Mouse (Mus musculus): Measurements from ENCODE around the gene Cldn6.

Gene Cldn6

DNA sequence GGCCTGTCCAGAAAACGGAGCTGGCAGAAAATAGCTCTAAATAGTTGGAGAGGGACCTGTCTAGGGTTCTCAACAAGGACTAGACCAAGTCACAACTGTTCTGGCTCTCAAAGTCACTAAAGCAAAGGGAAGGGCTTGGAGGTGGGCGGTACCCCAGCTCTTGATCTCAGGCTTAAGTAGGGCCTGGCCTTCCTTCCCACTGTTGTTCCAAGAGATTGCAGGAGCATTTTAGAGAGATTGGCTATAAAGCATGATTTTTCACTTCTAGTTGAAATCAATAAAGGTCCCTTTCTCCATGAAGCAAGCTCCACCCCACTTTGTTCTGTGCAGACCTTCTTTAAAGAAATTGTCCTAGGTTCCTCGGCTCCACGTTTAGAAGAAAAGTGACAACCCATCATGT is 46.4 kb downstream of the Cldn6 start:
- no peak for DNase-seq

DNA sequence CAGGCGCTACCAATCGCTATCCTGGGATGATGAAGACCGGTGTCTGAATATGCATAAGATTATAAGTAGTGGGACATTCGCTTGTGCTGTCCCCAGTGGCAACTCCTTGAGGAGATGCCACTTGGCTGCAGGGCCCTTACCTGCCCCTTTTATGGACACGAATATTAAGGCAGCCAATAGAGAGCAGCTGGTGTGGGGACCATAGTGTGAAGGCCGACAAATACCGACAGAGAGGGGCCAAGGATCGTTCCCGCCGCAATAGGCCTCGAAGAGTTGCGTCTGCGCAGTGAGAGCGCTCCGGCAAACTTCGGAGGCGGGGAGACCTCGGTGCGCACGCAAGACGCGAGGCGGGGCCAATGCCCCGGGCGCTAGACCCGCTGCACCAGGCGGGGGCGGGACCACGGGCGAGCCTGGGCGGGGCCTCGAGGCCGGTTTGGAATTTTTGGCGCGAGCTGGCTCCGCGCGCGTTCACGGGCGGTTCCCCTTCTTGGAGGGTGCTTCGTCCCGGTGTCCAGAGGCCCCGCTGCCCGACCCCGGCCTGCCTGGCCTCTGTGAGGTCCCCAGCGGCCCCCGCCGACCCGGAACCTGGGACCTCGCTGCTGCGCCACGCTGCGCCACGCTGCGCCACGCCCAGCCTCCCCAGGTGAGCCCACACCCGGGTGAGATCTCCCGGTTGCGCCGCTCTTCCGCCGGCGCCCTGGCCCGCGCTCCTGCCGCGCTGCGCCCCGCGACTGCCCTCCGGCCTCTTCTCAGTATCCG is 47.1 kb downstream of the Cldn6 start, which contains the start of gene Pkmyt1:
TSS of gene Pkmyt1 (plus strand) at position 338 of the 759 bp plus-strand sequence.
- peak; percentile 97 for DNase-seq

DNA sequence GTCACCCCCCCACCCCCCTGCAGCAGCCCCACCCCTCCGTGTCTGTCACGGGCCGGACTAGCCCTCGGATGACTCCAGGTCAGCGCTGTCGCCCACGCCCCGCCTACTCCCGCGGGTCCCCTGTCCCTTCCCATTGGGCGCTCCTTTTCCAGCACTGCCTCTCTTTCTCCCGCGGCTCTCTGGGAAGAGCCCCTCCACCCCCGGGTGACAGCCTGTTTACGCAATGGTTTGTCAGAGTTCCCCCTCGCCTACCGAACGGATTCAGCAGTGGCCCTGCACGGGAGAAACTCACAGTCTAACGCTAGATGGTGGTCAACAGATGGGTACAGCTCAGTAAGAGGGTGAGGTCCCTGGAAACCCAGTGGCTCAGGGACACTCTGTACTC is 47.7 kb downstream of the Cldn6 start:
- peak; percentile 83 for DNase-seq

DNA sequence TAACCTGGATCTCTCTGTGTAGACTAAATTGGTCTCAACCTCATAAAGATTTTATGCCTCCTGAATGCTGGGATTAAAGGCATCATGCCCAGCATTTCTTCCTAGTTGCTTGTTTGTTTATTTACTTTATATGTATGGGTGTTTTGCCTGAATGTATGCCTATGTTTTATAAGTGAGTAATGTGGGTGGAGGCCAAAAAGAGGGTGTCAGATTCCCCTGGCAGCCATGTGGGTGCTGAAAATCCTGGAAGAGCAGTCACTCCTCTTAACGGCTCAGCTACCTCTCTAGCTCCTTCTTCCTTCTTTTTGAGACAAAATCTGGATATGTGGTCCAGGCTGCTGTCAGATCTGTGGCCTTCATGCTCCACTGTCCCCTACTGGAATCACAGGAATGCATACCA is 51.4 kb downstream of the Cldn6 start:
- DNase-seq: no peak
